Mouse (Mus musculus) hindbrain, embryonic 16.5 days (tissue): Measurements from ENCODE around the gene Htr2b. TPM values are rescaled to one million over a fixed set of nuclear protein-coding genes. Genes with fewer than 3 reads are reported as not detected.

ENCODE experiments used
- ATAC-seq: fragments of 200-750 bp; cut with Nextera tagmentation; 2 replicates; pipeline ENCODE4 v1.8.0; 2017; ENCODE audit warnings: moderate TSS enrichment, moderate library complexity
- H3K27ac ChIP-seq: fragments of 300-500 bp; sonication (generic); 2 replicates; pipeline ENCODE4 v1.5.1; 2014; ENCODE audit warnings: low read depth, mild to moderate bottlenecking, control low read depth, low read length, moderate library complexity
- H3K27me3 ChIP-seq: fragments of 300-500 bp; sonication (generic); replicated peaks from 2 replicates; pipeline ENCODE4 v1.6.1; 2014; ENCODE audit warnings: low read length; ENCODE audit not compliant: control insufficient read depth, insufficient read depth
- H3K36me3 ChIP-seq: fragments of 300-500 bp; sonication (generic); 2 replicates; pipeline ENCODE4 v1.6.1; 2014; ENCODE audit warnings: mild to moderate bottlenecking, low read length, moderate library complexity, mixed read lengths; ENCODE audit not compliant: control insufficient read depth, insufficient read depth
- H3K4me1 ChIP-seq: fragments of 300-500 bp; sonication (generic); 2 replicates; pipeline ENCODE4 v1.6.1; 2014; ENCODE audit warnings: low read depth, low read length; ENCODE audit not compliant: control insufficient read depth, insufficient read depth
- H3K4me2 ChIP-seq: fragments of 300-500 bp; sonication (generic); 2 replicates; pipeline ENCODE4 v1.6.1; 2014; ENCODE audit warnings: mild to moderate bottlenecking, low read length, control low read depth, moderate library complexity
- H3K4me3 ChIP-seq: fragments of 300-500 bp; sonication (generic); 2 replicates; pipeline ENCODE4 v1.5.1; 2014; ENCODE audit warnings: mild to moderate bottlenecking, low read length, control low read depth, moderate library complexity
- H3K9ac ChIP-seq: fragments of 300-500 bp; sonication (generic); 2 replicates; pipeline ENCODE4 v1.6.1; 2014; ENCODE audit warnings: low read depth, mild to moderate bottlenecking, control low read depth, low read length, moderate library complexity
- H3K9me3 ChIP-seq: fragments of 300-500 bp; sonication (generic); 2 replicates; pipeline ENCODE4 v1.6.1; 2014; ENCODE audit warnings: mild to moderate bottlenecking, low read length, moderate library complexity; ENCODE audit not compliant: control insufficient read depth
- WGBS: fragments of 180-500 bp; shearing (Covaris S2); extraction: QIAGEN DNeasy Blood & Tissue Kit; methylation state at CpG from one replicate; pipeline ENCODE4 v1.1.7; 2014; 5-methylcytosine and 5-hydroxymethylcytosine counted together
- polyA plus RNA-seq: library from polyadenylated mRNA; unstranded; fragments of >200 nt; fragmentation: Nextera tagmentation; extraction: Ambion mirVana; gene quantifications from 2 replicates; pipeline ENCODE4 v1.2.1, GENCODE M21; 2015

Gene Htr2b
- polyA plus RNA-seq, 1 experiment from 2014 or later = 0.14 TPM

DNA sequence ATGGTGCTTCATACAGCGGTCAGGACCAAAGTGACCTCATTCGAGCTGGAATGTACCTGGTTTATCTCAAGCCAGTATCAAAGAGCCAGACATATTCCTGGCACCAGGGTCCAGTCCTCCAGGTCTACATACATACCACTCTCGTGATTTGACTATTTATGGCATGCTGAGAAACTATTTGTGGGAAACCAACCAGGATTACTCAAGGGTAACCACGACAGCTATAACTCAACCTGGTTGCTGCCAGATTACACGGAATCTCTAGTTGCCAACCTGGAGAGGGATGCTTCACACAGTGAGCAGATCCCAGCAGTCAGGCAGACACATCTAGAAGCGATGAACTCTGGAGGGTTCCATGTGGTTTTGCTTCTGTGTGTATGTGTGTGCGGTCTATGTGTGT lies 39.6 kb upstream of the Htr2b start:
- Histone ChIP-seq H3K4me1 (peaks cover 12% of the 10 kb centered on the region), H3K27me3 (no peaks in the 10 kb centered on the region), H3K4me2 (no peak overlapping the region), H3K4me3 (no peak overlapping the region), H3K9ac (no peak overlapping the region), H3K27ac (no peak overlapping the region), H3K36me3 (no peaks in the 10 kb centered on the region), H3K9me3 (no peaks in the 10 kb centered on the region)
- ATAC-seq = no peak
- WGBS = 89% methylated on average over 7 of the region's 7 CpGs

DNA sequence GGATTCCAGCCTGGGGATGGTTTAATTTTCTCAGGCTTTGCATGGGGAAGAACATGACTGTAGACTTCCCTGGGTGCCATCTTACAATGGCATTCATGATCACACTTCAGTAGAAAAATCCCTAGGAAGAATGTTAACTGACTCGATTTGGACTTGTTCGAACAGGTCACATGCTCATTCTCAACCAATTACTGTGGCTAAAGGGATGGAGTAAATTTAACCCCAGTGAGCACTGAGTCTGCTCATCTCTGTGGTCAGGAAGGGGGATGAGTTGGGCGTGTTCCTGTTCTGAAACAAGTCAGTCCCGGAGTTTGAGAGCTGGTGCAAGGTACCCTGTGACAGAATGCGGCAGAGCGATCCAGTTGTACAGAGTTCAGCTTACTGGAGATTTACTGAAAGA lies 39.2 kb upstream of the Htr2b start:
- 91% methylated on average over 6 of the region's 6 CpGs for WGBS
- peaks cover 12% of the 10 kb centered on the region for H3K4me1 ChIP-seq
- no peak for ATAC-seq
- H3K27me3 ChIP-seq = no peaks in the 10 kb centered on the region
- no peak overlapping the region for H3K9ac ChIP-seq
- no peaks in the 10 kb centered on the region for H3K36me3 ChIP-seq
- no peak overlapping the region for H3K4me3 ChIP-seq
- no peaks in the 10 kb centered on the region for H3K9me3 ChIP-seq
- no peak overlapping the region for H3K4me2 ChIP-seq
- H3K27ac ChIP-seq = no peak overlapping the region

DNA sequence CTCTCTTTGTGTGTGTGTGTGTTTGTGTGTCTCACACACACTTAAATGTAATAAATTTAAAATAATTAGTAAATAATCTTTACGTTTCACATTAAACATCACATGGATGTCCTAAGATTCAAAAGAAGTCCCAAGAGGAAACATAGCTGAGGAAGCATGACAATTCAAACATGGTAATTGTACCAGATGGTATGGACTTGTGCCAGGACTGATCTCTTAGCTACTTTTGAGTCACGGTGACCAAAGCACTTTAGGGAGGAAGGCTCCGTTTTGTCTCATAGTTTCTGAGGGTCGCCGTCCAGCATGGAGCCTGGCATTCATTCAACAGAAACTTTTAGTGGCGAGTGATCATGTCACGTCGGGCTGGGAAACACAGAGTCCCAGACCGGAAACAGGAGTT lies 36.4 kb upstream of the Htr2b start:
- no peak overlapping the region for H3K4me3 ChIP-seq
- no peaks in the 10 kb centered on the region for H3K36me3 ChIP-seq
- no peak for ATAC-seq
- no peak overlapping the region for H3K9ac ChIP-seq
- no peak overlapping the region for H3K4me2 ChIP-seq
- no peaks in the 10 kb centered on the region for H3K4me1 ChIP-seq
- H3K9me3 ChIP-seq = no peaks in the 10 kb centered on the region
- 70% methylated on average over 9 of the region's 9 CpGs for WGBS
- no peaks in the 10 kb centered on the region for H3K27me3 ChIP-seq
- H3K27ac ChIP-seq = no peak overlapping the region

DNA sequence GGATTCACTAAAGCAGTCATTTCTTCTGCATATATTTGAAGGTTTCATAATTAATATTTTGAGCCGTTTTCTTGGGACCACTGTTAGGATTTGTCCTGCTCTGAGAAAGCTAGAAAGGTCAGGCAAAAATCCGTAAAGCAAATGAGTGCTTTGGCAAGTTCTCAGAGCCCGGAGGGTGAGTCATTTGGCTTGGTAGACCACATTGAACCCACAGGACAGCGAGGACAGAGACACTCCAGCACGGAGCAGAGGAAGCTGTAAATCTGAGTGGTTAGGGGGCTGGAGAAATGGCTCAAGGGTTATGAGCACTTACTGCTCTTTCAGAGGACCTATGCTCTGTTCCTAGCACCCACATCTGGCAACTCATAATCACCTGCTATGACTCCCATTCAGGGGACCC lies 35.8 kb upstream of the Htr2b start:
- H3K27ac ChIP-seq = no peak overlapping the region
- no peak overlapping the region for H3K4me3 ChIP-seq
- H3K36me3 ChIP-seq = no peaks in the 10 kb centered on the region; the same call in 1 of the 2 replicates
- no peak overlapping the region for H3K9ac ChIP-seq
- H3K9me3 ChIP-seq = no peaks in the 10 kb centered on the region
- 80% methylated on average over 5 of the region's 5 CpGs for WGBS
- ATAC-seq = no peak
- no peak overlapping the region for H3K4me2 ChIP-seq
- H3K27me3 ChIP-seq = no peaks in the 10 kb centered on the region
- H3K4me1 ChIP-seq = no peaks in the 10 kb centered on the region

DNA sequence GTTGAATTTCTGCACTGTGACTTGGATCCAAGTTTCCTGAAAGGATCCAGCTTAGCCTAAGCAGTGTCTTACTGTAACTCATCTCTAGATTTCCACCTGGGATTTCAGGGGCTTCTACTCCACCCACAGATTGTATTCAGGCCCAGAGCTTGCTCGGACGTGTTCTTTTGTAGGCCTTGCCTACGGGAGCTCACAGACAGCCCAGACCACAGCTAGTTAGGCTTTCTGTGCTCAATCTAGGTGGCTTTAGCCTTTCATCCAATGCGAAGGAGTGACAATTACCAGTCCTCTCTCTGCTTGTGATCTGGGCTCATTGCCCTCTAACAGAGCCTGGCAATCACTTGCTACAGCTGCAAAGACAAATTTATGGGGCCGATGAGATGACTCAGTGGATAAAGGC lies 34.5 kb upstream of the Htr2b start:
- Histone ChIP-seq H3K9ac (no peak overlapping the region), H3K4me2 (no peak overlapping the region), H3K27me3 (no peaks in the 10 kb centered on the region), H3K36me3 (peaks cover 3% of the 10 kb centered on the region), H3K4me1 (no peaks in the 10 kb centered on the region), H3K4me3 (no peak overlapping the region), H3K9me3 (no peaks in the 10 kb centered on the region), H3K27ac (no peak overlapping the region)
- WGBS = 91% methylated on average over 5 of the region's 5 CpGs
- no peak for ATAC-seq

- Histone ChIP-seq H3K4me1 (no peaks in the 10 kb centered on the region), H3K4me3 (no peak overlapping the region), H3K36me3 (peaks cover 6% of the 10 kb centered on the region), H3K27ac (no peak overlapping the region), H3K27me3 (no peaks in the 10 kb centered on the region), H3K9me3 (no peaks in the 10 kb centered on the region), H3K9ac (no peak overlapping the region), H3K4me2 (no peak overlapping the region)
- no peak for ATAC-seq
- WGBS = 81% methylated on average over 20 of the region's 21 CpGs
These were observed 32.5 kb upstream of the Htr2b start for GRCm38 (mm10) chr1:86144001-86144944.

DNA sequence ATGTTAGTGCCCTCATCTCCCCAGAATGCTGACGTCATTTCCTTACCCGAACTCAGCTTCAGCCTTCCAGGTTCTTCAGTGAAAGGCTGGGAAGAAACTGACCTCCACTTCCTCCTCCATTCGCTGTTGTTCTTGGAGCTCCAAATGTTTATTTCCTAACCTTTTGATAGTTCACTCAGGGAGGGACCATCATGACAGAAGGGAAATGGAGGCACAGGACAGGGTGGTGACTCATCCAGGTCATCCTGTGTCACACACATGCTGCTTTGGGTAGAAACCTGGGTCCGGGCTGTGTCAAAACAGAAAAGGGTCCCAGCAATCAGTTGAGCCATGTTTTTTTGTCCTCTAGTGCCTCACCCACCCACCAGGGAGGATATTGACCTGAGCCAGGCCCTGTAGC lies 31.4 kb upstream of the Htr2b start:
- no peak overlapping the region for H3K4me3 ChIP-seq
- no peak overlapping the region for H3K27ac ChIP-seq
- H3K9ac ChIP-seq = no peak overlapping the region
- 0 out of 2 replicates have a peak, but pooled peaks have one; percentile 27 for ATAC-seq
- WGBS = 76% methylated on average over 4 of the region's 4 CpGs
- no peak overlapping the region for H3K4me2 ChIP-seq
- no peaks in the 10 kb centered on the region for H3K4me1 ChIP-seq
- H3K36me3 ChIP-seq = peaks cover 6% of the 10 kb centered on the region
- H3K9me3 ChIP-seq = no peaks in the 10 kb centered on the region
- H3K27me3 ChIP-seq = no peaks in the 10 kb centered on the region

- Histone ChIP-seq H3K9me3 (no peaks in the 10 kb centered on the region), H3K27ac (no peak overlapping the region), H3K4me2 (no peak overlapping the region), H3K4me3 (no peak overlapping the region), H3K9ac (no peak overlapping the region), H3K27me3 (no peaks in the 10 kb centered on the region), H3K36me3 (peaks cover 20% of the 10 kb centered on the region), H3K4me1 (no peaks in the 10 kb centered on the region)
- no peak for ATAC-seq
- WGBS = 92% methylated on average over 3 of the region's 3 CpGs
These were observed 29.3 kb upstream of the Htr2b start for GRCm38 (mm10) chr1:86141081-86141480.

DNA sequence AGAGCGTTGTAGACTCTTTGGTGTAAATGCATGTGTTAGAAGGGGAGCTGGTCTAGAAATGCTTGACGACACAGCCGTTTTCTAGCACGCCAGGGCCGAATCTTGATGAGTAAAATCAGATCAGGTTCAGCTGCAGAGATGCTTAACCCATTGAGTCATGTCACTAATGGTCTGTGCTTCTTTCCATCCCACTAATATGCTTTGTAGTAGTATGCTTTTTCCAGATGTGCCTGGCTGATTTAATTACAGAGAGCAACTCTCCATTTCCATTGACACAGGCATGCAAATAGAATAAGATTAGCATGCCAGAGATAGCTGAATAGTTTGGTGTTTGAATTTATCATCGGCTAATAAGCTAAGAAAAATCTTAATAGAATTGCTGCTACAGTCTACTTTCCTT lies 23.5 kb upstream of the Htr2b start:
- Histone ChIP-seq H3K4me3 (no peak overlapping the region), H3K4me2 (no peak overlapping the region), H3K27ac (no peak overlapping the region), H3K36me3 (peaks cover 35% of the 10 kb centered on the region), H3K9me3 (no peaks in the 10 kb centered on the region), H3K27me3 (no peaks in the 10 kb centered on the region), H3K4me1 (no peaks in the 10 kb centered on the region), H3K9ac (no peak overlapping the region)
- 81% methylated on average over 6 of the region's 6 CpGs for WGBS
- ATAC-seq = no peak
